ENCODE assay signal across 28 mouse cellular contexts in genomic region chr2:131400846-131401245, GRCm38 (mm10). TPM values are rescaled to one million over a fixed set of nuclear protein-coding genes. Genes with fewer than 3 reads are reported as not detected.
A peak's percentile ranks its signal among the peaks of the same experiment; 100 is the strongest.
DNase-seq lines count a peak whose midpoint lies in the region; ATAC-seq and TF ChIP-seq lines count a peak whose summit lies in the region.
"Had no signal": no experiment of that assay in that cellular context is flagged by ENCODE, and none has a peak within 500 bp of the region (broad histone marks: within the 10 kb centered on the region; RNA-seq: fewer than 3 reads in every experiment).

No protein-coding gene starts in this region.

- H3K27me3 ChIP-seq in heart, embryonic 10.5 days (ENCODE audit: insufficient read depth, poor library complexity, severe bottlenecking): peaks cover 11% of the 10 kb centered on the region; the same call in 1 of the 2 replicates
- H3K27me3 ChIP-seq in embryonic facial prominence, embryonic 10.5 days (replicated peaks; ENCODE audit: low read depth, poor library complexity, severe bottlenecking): no peaks in the 10 kb centered on the region
- H3K27me3 ChIP-seq in embryonic facial prominence, embryonic 15.5 days: no peaks in the 10 kb centered on the region
- H3K27me3 ChIP-seq in limb, embryonic 15.5 days: no peaks in the 10 kb centered on the region
- H3K27me3 ChIP-seq: CH12.LX; heart, embryonic 15.5 days; liver, embryonic 13.5 days had no signal

- intact Hi-C loops in left cerebral cortex, adult 2 months (cut with DNase I): no loop called here

- DNase-seq in heart, adult 8-10 months (ENCODE audit: low spot score): peak; percentile 44
- DNase-seq in heart, embryonic 10.5 days (ENCODE audit: low spot score): no peak
- no peak for DNase-seq in embryonic facial prominence, embryonic 10.5 days (ENCODE audit: low spot score)
- no peak for DNase-seq in left cerebral cortex, adult 2 months (ENCODE audit: extremely low spot score in 1 of 2, low spot score in 2 of 2)
- DNase-seq: adrenal gland, adult 8-10 months; B cell, adult 2 months; cerebellum, adult 8-10 months; cerebellum, postnatal 25 days; gastrocnemius, postnatal 10 days; kidney, adult 9 months; kidney, postnatal 10 days; layer of hippocampus, postnatal 36 days; liver, embryonic 13.5 days; lung, adult 18-20 months; lung, postnatal 10 days; midbrain, embryonic 14.5 days; retina, postnatal 1 day; right cerebral cortex, postnatal 14 days; thymus, postnatal 4 days had no signal

- H3K27ac ChIP-seq in heart, embryonic 10.5 days: no peak overlapping the region
- H3K27ac ChIP-seq in embryonic facial prominence, embryonic 10.5 days (replicated peaks): peak overlapping the region; percentile 79
- peak overlapping the region; percentile 66; the same call in 1 of the 2 replicates for H3K27ac ChIP-seq in embryonic facial prominence, embryonic 15.5 days (replicated peaks)
- peak overlapping the region; percentile 5 for H3K27ac ChIP-seq in limb, embryonic 15.5 days
- H3K27ac ChIP-seq in left cerebral cortex, adult 2 months: no peak overlapping the region
- H3K27ac ChIP-seq: hindbrain, embryonic 14.5 days; liver, embryonic 13.5 days had no signal

- no peak for TF ChIP-seq CTCF in left cerebral cortex, adult 2 months (IDR thresholded peaks at IDR 0.05)

- H3K4me2 ChIP-seq in embryonic facial prominence, embryonic 15.5 days (replicated peaks): no peak overlapping the region
- H3K4me2 ChIP-seq in limb, embryonic 15.5 days: no peak overlapping the region
- H3K4me2 ChIP-seq: heart, embryonic 15.5 days; hindbrain, embryonic 14.5 days; liver, embryonic 13.5 days had no signal

- H3K4me1 ChIP-seq in heart, embryonic 10.5 days: peaks cover 11% of the 10 kb centered on the region
- peaks cover 17% of the 10 kb centered on the region for H3K4me1 ChIP-seq in embryonic facial prominence, embryonic 10.5 days
- peaks cover 25% of the 10 kb centered on the region for H3K4me1 ChIP-seq in embryonic facial prominence, embryonic 15.5 days
- H3K4me1 ChIP-seq in limb, embryonic 15.5 days: peaks cover 23% of the 10 kb centered on the region

- H3K9ac ChIP-seq in embryonic facial prominence, embryonic 15.5 days: no peak overlapping the region
- H3K9ac ChIP-seq in limb, embryonic 15.5 days: no peak overlapping the region
- H3K9ac ChIP-seq: heart, embryonic 15.5 days; hindbrain, embryonic 14.5 days; liver, embryonic 13.5 days had no signal

- no peaks in the 10 kb centered on the region for H3K36me3 ChIP-seq in heart, embryonic 10.5 days
- H3K36me3 ChIP-seq in embryonic facial prominence, embryonic 10.5 days (replicated peaks): no peaks in the 10 kb centered on the region
- H3K36me3 ChIP-seq in embryonic facial prominence, embryonic 15.5 days: no peaks in the 10 kb centered on the region
- no peaks in the 10 kb centered on the region for H3K36me3 ChIP-seq in limb, embryonic 15.5 days
- H3K36me3 ChIP-seq: forebrain, embryonic 10.5 days; heart, embryonic 15.5 days; liver, embryonic 13.5 days had no signal

- ATAC-seq in embryonic facial prominence, embryonic 15.5 days (ENCODE audit: insufficient number of reproducible peaks, low FRiP score, low TSS enrichment, low read depth): no peak
- ATAC-seq in limb, embryonic 15.5 days (ENCODE audit: insufficient number of reproducible peaks, low FRiP score, low TSS enrichment, low read depth): no peak
- ATAC-seq: activated CD4-positive, CD25-positive, alpha-beta regulatory T cell, adult 4 months; forebrain, embryonic 16.5 days; intestine, postnatal 0 days had no signal

- 84% methylated on average over 2 of the region's 2 CpGs for WGBS in heart, embryonic 10.5 days
- 84% methylated on average over 2 of the region's 2 CpGs for WGBS in embryonic facial prominence, embryonic 10.5 days
- WGBS in embryonic facial prominence, embryonic 15.5 days: 84% methylated on average over 2 of the region's 2 CpGs
- 84% methylated on average over 2 of the region's 2 CpGs for WGBS in limb, embryonic 15.5 days

- H3K9me3 ChIP-seq in heart, embryonic 10.5 days: no peaks in the 10 kb centered on the region
- no peaks in the 10 kb centered on the region for H3K9me3 ChIP-seq in embryonic facial prominence, embryonic 10.5 days
- H3K9me3 ChIP-seq in embryonic facial prominence, embryonic 15.5 days (replicated peaks): no peaks in the 10 kb centered on the region
- H3K9me3 ChIP-seq in limb, embryonic 15.5 days: no peaks in the 10 kb centered on the region
- H3K9me3 ChIP-seq: forebrain, embryonic 10.5 days; heart, embryonic 15.5 days; liver, embryonic 13.5 days had no signal

- no peak overlapping the region for H3K4me3 ChIP-seq in heart, embryonic 10.5 days
- H3K4me3 ChIP-seq in embryonic facial prominence, embryonic 10.5 days: no peak overlapping the region
- no peak overlapping the region for H3K4me3 ChIP-seq in embryonic facial prominence, embryonic 15.5 days (replicated peaks)
- no peak overlapping the region for H3K4me3 ChIP-seq in limb, embryonic 15.5 days
- no peak overlapping the region for H3K4me3 ChIP-seq in left cerebral cortex, adult 2 months
- H3K4me3 ChIP-seq: forebrain, embryonic 10.5 days; heart, embryonic 15.5 days; liver, embryonic 13.5 days had no signal

RNA-seq across cellular contexts. Expression of gene Rnf24, which starts 48.2 kb away (rescaled TPM):
- 1 to 10 TPM; 2.9 to 4.1 (median 3.3) TPM for total RNA-seq in heart, adult 8-10 months (2022)
- polyA plus RNA-seq in heart, embryonic 10.5 days (2016; fragmentation: Nextera tagmentation; extraction: Ambion mirVana): 2.0 and 3.0 TPM in 2 replicates
- 8.1 and 9.7 TPM in 2 replicates for polyA plus RNA-seq in embryonic facial prominence, embryonic 10.5 days (2016; fragmentation: Nextera tagmentation; extraction: Ambion mirVana)
- polyA plus RNA-seq in embryonic facial prominence, embryonic 15.5 days (2015; fragmentation: Nextera tagmentation; extraction: Ambion mirVana): 7.4 and 7.6 TPM in 2 replicates
- polyA plus RNA-seq in limb, embryonic 15.5 days (2015; fragmentation: Nextera tagmentation; extraction: Ambion mirVana): 7.3 and 7.5 TPM in 2 replicates
- 10 to 100 TPM; 39.8 to 41.4 TPM for total RNA-seq in left cerebral cortex, adult 2 months (2021)

Comparison
In these comparisons a context has a peak if more than half of its experiments do, and no peak if none do; other contexts are left out.
1. H3K27ac ChIP-seq: peak in embryonic facial prominence, embryonic 10.5 days (single experiment), embryonic facial prominence, embryonic 15.5 days (single experiment) and limb, embryonic 15.5 days (single experiment); none in heart, embryonic 10.5 days (single experiment) and left cerebral cortex, adult 2 months (single experiment).